Mouse (Mus musculus) lung, adult 2 months (tissue): Measurements from ENCODE around the gene Kdm2b. TPM values are rescaled to one million over a fixed set of nuclear protein-coding genes. Genes with fewer than 3 reads are reported as not detected.

Source experiments
- DNase-seq: peaks from one replicate; pipeline ENCODE4 v3.0.0; 2022
- H3K4me1 ChIP-seq: fragments of 200-500 bp; 2 replicates; pipeline ENCODE4 v1.6.1; 2011; ENCODE audit warnings: low read length; ENCODE audit not compliant: control insufficient read depth, insufficient read depth
- H3K4me3 ChIP-seq: fragments of 200-500 bp; replicated peaks from 2 replicates; pipeline ENCODE3; 2011; ENCODE audit warnings: low read depth, mild to moderate bottlenecking, control low read depth, low read length; ENCODE audit errors: extremely low read depth
- CTCF ChIP-seq: fragments of 200-500 bp; IDR thresholded peaks from 2 replicates; pipeline ENCODE4 v1.5.1; 2011; ENCODE audit warnings: mild to moderate bottlenecking, low read length, control low read depth; ENCODE audit not compliant: insufficient read depth
- POLR2A ChIP-seq: fragments of 200-500 bp; IDR thresholded peaks from 2 replicates; pipeline ENCODE4 v1.6.1; 2011; ENCODE audit warnings: low read depth, mild to moderate bottlenecking, control low read depth, low read length, borderline replicate concordance; ENCODE audit errors: extremely low read depth
- WGBS: fragments of 180-500 bp; shearing (Covaris S2); methylation state at CpG from one replicate; pipeline ENCODE4 v1.1.7; 2018; 5-methylcytosine and 5-hydroxymethylcytosine counted together
- polyA plus RNA-seq: library from polyadenylated mRNA; depleted of rRNA; stranded (reverse); fragments of >200 nt; gene quantifications from 2 replicates; pipeline ENCODE4 v1.2.3, GENCODE M21; 2012

Kdm2b gene
- polyA plus RNA-seq, 1 experiment = 20.1 TPM

DNA sequence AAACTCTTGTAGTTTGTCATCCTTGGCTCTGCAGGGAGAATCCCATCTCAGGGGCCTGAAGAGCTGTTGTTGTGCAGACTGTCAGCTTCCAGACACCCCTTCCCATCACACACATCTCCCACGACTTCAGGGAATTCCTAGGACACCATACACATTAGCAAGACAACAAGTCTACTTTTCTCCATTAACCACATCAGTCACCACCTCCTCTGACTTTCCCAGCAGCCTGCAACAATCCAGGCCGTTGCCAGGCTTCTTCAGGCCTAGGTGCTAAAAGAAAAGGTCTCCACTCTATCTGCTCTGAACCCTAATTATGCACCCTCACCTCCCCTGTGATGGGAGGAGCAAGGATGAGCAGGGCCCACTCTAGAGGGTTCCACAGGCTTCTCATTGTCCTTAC lies 99.2 kb downstream of the Kdm2b start:
- Histone ChIP-seq H3K4me3 (no peak overlapping the region), H3K4me1 (no peaks in the 10 kb centered on the region; the same call in 1 of the 2 replicates)
- TF ChIP-seq POLR2A (no peak), CTCF (no peak)
- WGBS = 59% methylated on average over 2 of the region's 2 CpGs
- no peak for DNase-seq

DNA sequence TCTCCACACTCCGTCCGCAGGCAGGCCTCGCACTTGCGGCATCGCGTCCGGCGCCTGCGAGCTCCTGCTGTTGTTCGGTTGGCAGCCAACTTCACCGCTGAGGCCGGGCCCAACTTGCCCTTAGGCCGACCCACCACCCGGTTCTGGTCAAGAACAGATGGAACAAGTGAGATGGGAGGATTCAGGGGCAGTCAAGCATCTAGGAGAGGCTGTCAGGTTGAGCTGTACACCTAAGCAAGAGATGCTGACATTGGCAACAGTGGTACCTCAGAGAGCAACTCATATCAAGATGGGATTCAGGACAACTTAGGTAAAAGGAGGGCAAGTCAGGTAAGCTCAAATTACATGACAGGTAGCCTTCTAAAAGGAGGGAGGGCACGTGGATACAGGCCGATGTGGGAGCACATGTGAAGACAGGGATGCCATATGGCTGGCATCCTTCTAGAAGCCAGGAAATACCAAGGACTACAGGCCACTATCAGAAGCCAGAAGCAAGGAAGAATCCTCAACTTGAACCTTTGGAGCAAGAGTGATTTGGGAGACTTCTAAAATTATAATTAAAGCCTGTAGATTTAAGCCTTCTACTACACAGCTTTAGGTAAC lies 100.9 kb downstream of the Kdm2b start:
- 91% methylated on average over 16 of the region's 16 CpGs for WGBS
- no peak for TF ChIP-seq POLR2A
- TF ChIP-seq CTCF = no peak
- H3K4me1 ChIP-seq = no peaks in the 10 kb centered on the region; the same call in 1 of the 2 replicates
- no peak overlapping the region for H3K4me3 ChIP-seq
- DNase-seq = no peak

DNA sequence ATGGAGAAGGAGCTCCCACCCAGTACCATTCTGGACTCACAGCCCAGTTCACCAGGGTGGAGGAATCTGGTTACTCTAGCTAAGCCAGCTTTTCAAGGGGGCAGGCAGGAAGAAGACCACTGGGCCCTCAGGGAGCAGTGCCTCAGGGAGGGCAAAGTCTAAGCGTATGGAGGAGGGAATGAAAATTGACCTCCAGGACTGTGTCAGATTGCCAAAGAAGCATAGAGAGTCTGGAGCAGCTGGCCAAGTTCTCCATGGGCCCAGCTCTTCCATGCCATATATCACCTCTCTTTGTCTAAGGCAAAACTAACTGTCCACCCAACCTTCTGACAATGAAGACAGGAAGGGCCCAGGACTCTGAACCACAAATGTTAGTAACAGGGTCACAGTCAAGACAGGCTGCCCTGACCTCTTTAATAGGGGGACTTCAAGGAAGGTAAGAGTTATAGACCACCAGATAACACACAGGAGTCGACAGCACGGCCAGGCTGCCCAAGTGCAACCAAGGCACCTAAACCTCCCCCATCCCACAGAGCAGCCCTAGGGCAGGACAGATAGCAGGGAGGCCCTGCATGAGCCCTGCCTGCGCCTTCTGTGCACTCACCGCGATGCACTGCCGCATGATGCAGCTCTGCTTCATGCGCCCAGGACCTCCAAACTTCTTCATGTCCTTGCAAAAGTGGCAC lies 101.6 kb downstream of the Kdm2b start:
- no peak overlapping the region for H3K4me3 ChIP-seq
- H3K4me1 ChIP-seq = no peaks in the 10 kb centered on the region; the same call in 1 of the 2 replicates
- TF ChIP-seq POLR2A (no peak), CTCF (no peak)
- no peak for DNase-seq
- WGBS = 89% methylated on average over 8 of the region's 8 CpGs

DNA sequence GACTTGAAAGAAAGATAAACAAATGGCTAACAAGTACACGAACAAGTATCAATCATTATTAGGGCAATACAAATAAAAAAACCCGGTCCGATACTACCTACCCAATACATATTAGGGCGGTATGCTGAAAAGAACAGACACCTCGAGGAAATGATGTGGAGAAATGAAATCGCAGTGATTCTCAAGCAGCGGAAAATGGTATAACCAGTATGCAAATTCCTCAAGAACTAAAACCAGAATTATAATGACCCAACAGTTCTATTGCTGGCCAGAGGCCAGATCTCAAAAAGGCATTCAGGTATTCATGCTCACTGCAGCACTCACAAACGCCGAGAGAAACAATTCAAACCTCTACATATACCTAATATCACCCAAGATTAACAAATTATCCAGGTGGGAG lies 102.6 kb downstream of the Kdm2b start:
- no peaks in the 10 kb centered on the region; the same call in 1 of the 2 replicates for H3K4me1 ChIP-seq
- WGBS = 82% methylated on average over 9 of the region's 9 CpGs

DNA sequence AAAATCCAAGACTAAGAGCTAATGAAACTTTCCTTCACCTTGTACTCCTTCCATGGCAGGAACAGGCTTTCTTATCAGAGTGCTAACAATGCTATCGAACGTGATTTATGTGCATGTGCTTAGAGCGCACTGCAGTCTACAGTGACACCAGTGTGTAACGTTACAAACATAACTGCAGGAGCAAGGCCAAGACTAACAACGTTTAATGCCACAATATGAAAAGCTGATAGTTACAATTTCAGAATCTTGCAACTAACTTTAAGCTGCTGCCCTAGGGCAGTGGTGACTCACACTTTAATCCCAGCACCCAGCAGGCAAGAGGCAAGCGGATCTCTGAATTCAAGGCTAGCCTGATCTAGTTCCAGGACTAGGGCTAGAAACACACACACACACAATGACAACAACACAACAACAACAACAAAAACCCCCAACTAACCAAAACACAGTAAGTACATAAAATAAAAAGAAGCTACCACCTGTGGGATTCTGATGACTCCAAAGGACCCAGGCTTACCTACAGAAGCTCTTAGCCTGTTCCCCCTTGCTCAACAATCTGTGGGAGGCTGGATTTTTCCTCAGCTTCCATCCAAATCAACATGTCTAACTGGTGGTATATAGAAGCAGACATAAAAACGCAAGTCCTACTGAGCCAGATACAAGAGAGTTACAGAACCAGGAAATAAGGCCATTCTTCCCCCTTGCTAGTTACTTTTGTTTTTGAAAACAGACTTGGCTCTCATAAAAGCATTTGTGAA lies 104.9 kb downstream of the Kdm2b start:
- 60% methylated on average over 7 of the region's 7 CpGs for WGBS
- no peak for DNase-seq
- Histone ChIP-seq H3K4me3 (no peak overlapping the region), H3K4me1 (no peaks in the 10 kb centered on the region; the same call in 1 of the 2 replicates)
- no peak for TF ChIP-seq POLR2A
- no peak for TF ChIP-seq CTCF

More for the DNA sequence above, 102.6 kb downstream of the Kdm2b start:
- no peak overlapping the region for H3K4me3 ChIP-seq
- DNase-seq = no peak
- TF ChIP-seq POLR2A (no peak), CTCF (no peak)

DNA sequence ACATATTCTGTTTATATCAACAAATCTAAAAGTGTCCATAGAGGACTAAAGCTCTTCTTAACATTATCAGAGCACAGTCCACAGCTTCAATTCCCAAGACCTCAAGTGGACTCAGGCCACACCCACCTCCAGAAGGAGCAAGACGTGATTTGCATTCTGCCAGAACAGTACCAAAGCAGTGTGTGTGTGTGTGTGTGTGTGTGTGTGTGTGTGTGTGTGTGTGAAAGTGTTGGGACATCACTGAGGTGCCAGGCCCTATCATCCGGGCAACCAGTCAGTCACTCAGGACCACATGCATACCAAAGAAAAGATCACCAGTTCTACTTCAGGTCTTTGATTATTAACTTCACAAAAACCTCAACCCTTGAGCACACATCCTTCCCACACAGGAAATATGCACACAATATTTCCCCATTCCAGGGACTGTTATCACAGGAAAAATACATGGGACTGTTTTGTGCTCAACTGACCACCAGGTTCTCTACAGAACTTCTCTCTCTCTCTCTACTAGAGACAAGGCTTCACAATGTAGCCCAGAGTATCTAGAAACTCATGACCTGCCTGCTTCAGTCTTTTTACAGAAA lies 105.9 kb downstream of the Kdm2b start:
- no peak overlapping the region for H3K4me3 ChIP-seq
- DNase-seq = no peak
- TF ChIP-seq CTCF (no peak), POLR2A (no peak)
- no peaks in the 10 kb centered on the region; the same call in 1 of the 2 replicates for H3K4me1 ChIP-seq
- WGBS = 39% methylated on average over 2 of the region's 2 CpGs

DNA sequence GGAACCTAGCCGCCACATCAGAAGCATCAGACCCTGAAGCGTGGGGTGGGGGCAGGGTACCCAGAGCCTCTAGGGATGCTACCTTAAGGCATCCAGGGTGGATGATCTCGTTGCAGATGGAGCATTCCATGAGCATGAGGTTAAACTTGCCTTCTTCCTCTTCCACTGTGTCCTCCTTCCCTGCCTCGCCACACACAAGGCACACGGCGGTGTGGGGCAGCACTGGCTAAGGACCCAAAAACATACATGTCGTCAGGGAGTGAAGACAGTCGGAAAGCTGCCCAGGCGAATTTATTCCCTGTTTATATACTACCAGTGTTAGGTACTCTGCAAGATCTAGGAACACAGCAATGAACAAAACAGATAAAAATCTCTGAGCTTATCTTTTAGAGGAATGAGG lies 106.4 kb downstream of the Kdm2b start:
- DNase-seq = no peak
- Histone ChIP-seq H3K4me1 (no peaks in the 10 kb centered on the region; the same call in 1 of the 2 replicates), H3K4me3 (no peak overlapping the region)
- TF ChIP-seq POLR2A (no peak), CTCF (no peak)
- WGBS = 74% methylated on average over 9 of the region's 9 CpGs

DNA sequence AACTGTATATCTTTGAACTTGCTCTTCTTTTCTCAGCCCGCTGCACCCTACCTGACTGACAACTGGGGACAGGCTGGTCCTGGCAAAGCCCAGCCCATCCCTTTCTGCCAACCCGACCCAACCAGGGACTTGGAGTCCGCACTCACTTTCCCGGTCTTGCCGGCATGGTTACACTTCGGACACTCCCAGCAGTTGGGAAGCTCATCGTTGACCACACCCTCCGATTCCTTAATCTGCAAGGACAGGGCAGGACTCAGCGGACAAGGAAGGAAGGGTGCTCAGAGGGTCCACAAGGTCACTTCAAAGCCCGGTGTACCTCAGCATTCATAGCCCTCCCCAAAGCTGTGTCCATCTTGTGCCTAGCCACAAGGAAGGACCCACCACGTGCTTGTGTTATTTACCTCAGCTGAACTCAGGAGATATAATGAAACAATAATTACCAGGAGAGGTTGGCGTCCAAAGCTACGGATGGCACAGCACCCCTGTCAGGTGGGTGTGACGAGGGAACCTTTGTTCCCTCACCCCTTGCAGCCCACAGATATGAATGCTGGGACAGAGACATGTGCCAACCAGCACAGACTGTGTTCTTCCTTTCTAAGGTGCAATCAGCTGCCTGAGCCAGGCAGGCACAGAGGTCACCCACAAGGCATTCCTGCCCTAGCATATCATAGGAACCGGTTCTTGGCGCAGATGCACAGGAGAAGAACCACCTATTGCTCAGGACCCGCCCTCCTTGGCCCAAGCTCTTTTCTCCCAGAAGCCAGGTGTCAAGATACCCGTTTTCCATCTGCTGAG lies 107.2 kb downstream of the Kdm2b start:
- DNase-seq = no peak
- TF ChIP-seq POLR2A (no peak), CTCF (no peak)
- 88% methylated on average over 18 of the region's 18 CpGs for WGBS

More for the DNA sequence above, 107.2 kb downstream of the Kdm2b start:
- H3K4me3 ChIP-seq = no peak overlapping the region
- no peaks in the 10 kb centered on the region; the same call in 1 of the 2 replicates for H3K4me1 ChIP-seq
